Mouse (Mus musculus) liver, adult 2 months (tissue): ENCODE measurements at regions not wholly inside any gene's neighbourhood (a gene's known extent, or its start where the extent isn't known, plus 50 kb on each side); places are given as distances from the start of the nearest gene placed in this dataset.

Source experiments
- DNase-seq: peaks from one replicate; pipeline ENCODE4 v3.0.0-alpha.2; 2011; ENCODE audit warnings: low read depth, low spot score; ENCODE audit errors: extremely low read depth
- H3K27ac ChIP-seq: fragments of 200-500 bp; replicated peaks from 2 replicates; pipeline ENCODE4 v1.5.1; 2012; ENCODE audit warnings: low read depth, mild to moderate bottlenecking, control low read depth, inconsistent platforms, low read length; ENCODE audit not compliant: insufficient read depth
- H3K27me3 ChIP-seq: fragments of 200-500 bp; 2 replicates; pipeline ENCODE4 v1.6.1; 2012; ENCODE audit warnings: mild to moderate bottlenecking, moderate library complexity, low read length, inconsistent platforms; ENCODE audit not compliant: control insufficient read depth, insufficient read depth
- H3K36me3 ChIP-seq: fragments of 200-500 bp; 2 replicates; pipeline ENCODE4 v1.6.1; 2012; ENCODE audit warnings: low read length, inconsistent platforms; ENCODE audit not compliant: control insufficient read depth, insufficient read depth
- H3K4me1 ChIP-seq: fragments of 200-500 bp; 2 replicates; pipeline ENCODE4 v1.6.1; 2011; ENCODE audit warnings: low read length; ENCODE audit not compliant: control insufficient read depth, insufficient read depth
- H3K4me3 ChIP-seq: fragments of 200-500 bp; 2 replicates; pipeline ENCODE4 v1.5.1; 2011; ENCODE audit warnings: low read depth, mild to moderate bottlenecking, control low read depth, low read length, moderate library complexity; ENCODE audit not compliant: insufficient read depth
- H3K79me2 ChIP-seq: fragments of 200-500 bp; 2 replicates; pipeline ENCODE4 v1.6.1; 2012; ENCODE audit warnings: inconsistent platforms, mild to moderate bottlenecking, low read length, moderate library complexity; ENCODE audit not compliant: control insufficient read depth, insufficient read depth
- H3K9ac ChIP-seq: fragments of 200-500 bp; 2 replicates; pipeline ENCODE4 v1.6.1; 2012; ENCODE audit warnings: low read depth, mild to moderate bottlenecking, control low read depth, inconsistent platforms, low read length
- CTCF ChIP-seq: fragments of 200-500 bp; IDR thresholded peaks from 2 replicates; pipeline ENCODE4 v1.5.1; 2011; ENCODE audit warnings: low read depth, low read length, control low read depth
- POLR2A ChIP-seq: fragments of 200-500 bp; IDR thresholded peaks from 2 replicates; pipeline ENCODE4 v1.6.1; 2011; ENCODE audit warnings: low read length, control low read depth; ENCODE audit not compliant: insufficient read depth; ENCODE audit errors: extremely low read depth
- WGBS: fragments of 180-500 bp; shearing (Covaris S2); methylation state at CpG from one replicate; pipeline ENCODE4 v1.1.7; 2018; 5-methylcytosine and 5-hydroxymethylcytosine counted together

- H3K27ac ChIP-seq, result no peak overlapping the region
- H3K79me2 ChIP-seq, result no peaks in the 10 kb centered on the region
- H3K4me1 ChIP-seq, result no peaks in the 10 kb centered on the region
- 66% methylated on average over 5 of the region's 5 CpGs for WGBS
- DNase-seq, result no peak
- H3K27me3 ChIP-seq, result no peaks in the 10 kb centered on the region
- no peaks in the 10 kb centered on the region for H3K36me3 ChIP-seq
- TF ChIP-seq POLR2A (no peak), CTCF (no peak)
- H3K4me3 ChIP-seq, result no peak overlapping the region
- no peak overlapping the region for H3K9ac ChIP-seq
These were observed 217.1 kb upstream of the Sptlc3 start for GRCm38 (mm10) chr2:139276581-139276980.

- no peak overlapping the region for H3K4me3 ChIP-seq
- H3K27ac ChIP-seq, result no peak overlapping the region
- WGBS, result 85% methylated on average over 8 of the region's 8 CpGs
- H3K27me3 ChIP-seq, result no peaks in the 10 kb centered on the region
- no peak overlapping the region for H3K9ac ChIP-seq
- H3K36me3 ChIP-seq, result no peaks in the 10 kb centered on the region
- no peaks in the 10 kb centered on the region for H3K4me1 ChIP-seq
- no peaks in the 10 kb centered on the region for H3K79me2 ChIP-seq
- no peak for TF ChIP-seq CTCF
- TF ChIP-seq POLR2A, result no peak
- DNase-seq, result no peak
These were observed 216.1 kb upstream of the Sptlc3 start for GRCm38 (mm10) chr2:139277571-139277970.

- Histone ChIP-seq H3K9ac (no peak overlapping the region), H3K4me1 (no peaks in the 10 kb centered on the region), H3K79me2 (no peaks in the 10 kb centered on the region), H3K27me3 (no peaks in the 10 kb centered on the region), H3K36me3 (no peaks in the 10 kb centered on the region), H3K4me3 (no peak overlapping the region), H3K27ac (no peak overlapping the region)
- no peak for DNase-seq
- 82% methylated on average over 3 of the region's 3 CpGs for WGBS
- TF ChIP-seq CTCF (no peak), POLR2A (no peak)
These were observed 212.7 kb upstream of the Sptlc3 start for GRCm38 (mm10) chr2:139281056-139281455.

GRCm38 (mm10) chr2:139284315-139284714, 209.4 kb upstream of the Sptlc3 start:
- TF ChIP-seq POLR2A (no peak), CTCF (no peak)
- Histone ChIP-seq H3K27me3 (no peaks in the 10 kb centered on the region), H3K27ac (no peak overlapping the region), H3K9ac (no peak overlapping the region), H3K79me2 (no peaks in the 10 kb centered on the region), H3K4me3 (no peak overlapping the region), H3K4me1 (no peaks in the 10 kb centered on the region), H3K36me3 (no peaks in the 10 kb centered on the region)
- 78% methylated on average over 4 of the region's 4 CpGs for WGBS
- DNase-seq, result no peak

GRCm38 (mm10) chr2:139286446-139286845, 207.3 kb upstream of the Sptlc3 start:
- H3K9ac ChIP-seq, result no peak overlapping the region
- no peak for TF ChIP-seq POLR2A
- TF ChIP-seq CTCF, result no peak
- H3K27me3 ChIP-seq, result no peaks in the 10 kb centered on the region
- no peaks in the 10 kb centered on the region for H3K79me2 ChIP-seq
- H3K4me1 ChIP-seq, result no peaks in the 10 kb centered on the region
- H3K27ac ChIP-seq, result no peak overlapping the region
- H3K4me3 ChIP-seq, result no peak overlapping the region
- DNase-seq, result no peak
- H3K36me3 ChIP-seq, result no peaks in the 10 kb centered on the region
- WGBS, result 26% methylated on average over 2 of the region's 2 CpGs

- H3K79me2 ChIP-seq, result no peaks in the 10 kb centered on the region
- H3K27me3 ChIP-seq, result no peaks in the 10 kb centered on the region
- no peak overlapping the region for H3K9ac ChIP-seq
- H3K27ac ChIP-seq, result no peak overlapping the region
- 55% methylated on average over 6 of the region's 6 CpGs for WGBS
- no peaks in the 10 kb centered on the region for H3K36me3 ChIP-seq
- H3K4me1 ChIP-seq, result no peaks in the 10 kb centered on the region
- TF ChIP-seq POLR2A, result no peak
- TF ChIP-seq CTCF, result no peak
- no peak overlapping the region for H3K4me3 ChIP-seq
- DNase-seq, result no peak
These were observed 195.1 kb upstream of the Sptlc3 start for GRCm38 (mm10) chr2:139298541-139299152.
